Mouse (Mus musculus) cerebellum, adult 9-11 months (tissue): Measurements from ENCODE around the gene Tmem239.
"Not testable (repeated sequence)": the region's sequence is repeated elsewhere in the genome, so short reads cannot be mapped to it uniquely, and the experiment has no call there.

ENCODE experiments used
- DNase-seq: peaks from one replicate; pipeline ENCODE4 v3.0.0; 2022

Gene Tmem239

GRCm38 (mm10) chr2:130406178-130406577, at the start of gene Tmem239:
Gene Tmem239, plus strand, starts transcription at chr2:130406478.
- no peak for DNase-seq

DNA sequence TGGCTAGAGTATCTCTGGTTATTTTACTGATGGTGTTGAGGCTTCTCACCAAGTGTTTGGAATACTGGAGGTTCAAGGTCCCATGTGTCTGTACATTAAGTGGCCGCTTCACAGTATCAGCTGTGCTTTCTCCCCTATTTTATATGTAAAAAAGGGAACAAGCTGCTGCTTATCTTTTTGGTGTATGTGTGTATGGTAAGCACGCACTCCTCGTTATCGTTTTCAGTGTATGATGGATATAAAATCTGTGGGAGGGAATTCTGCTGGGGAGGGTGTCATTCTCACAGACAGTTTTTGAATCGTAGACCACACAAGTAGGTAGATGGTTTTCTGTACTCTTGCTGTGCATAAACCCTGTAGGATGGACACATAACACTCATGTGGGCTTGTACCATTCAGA, 48.7 kb upstream of the Tmem239 start:
- no peak for DNase-seq

DNA sequence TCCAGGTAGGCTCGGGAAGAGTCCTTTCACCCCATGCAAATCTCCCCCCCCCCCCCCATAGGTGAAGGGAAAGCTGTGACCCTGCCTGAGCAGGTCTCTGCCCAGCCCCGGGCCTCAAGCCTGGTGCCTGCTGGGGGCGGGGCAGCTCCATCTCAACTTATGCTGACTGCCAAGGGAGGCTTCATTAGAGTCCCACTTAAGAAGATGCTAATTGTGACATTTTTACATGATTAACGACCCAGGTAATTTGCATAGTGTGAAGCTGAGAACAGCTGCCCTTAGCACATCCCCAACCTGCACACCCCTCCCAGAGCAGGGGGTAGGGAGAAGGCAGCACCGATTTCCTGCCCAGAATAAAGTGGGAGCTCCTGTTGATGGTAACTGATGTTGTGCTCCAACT, 47.4 kb upstream of the Tmem239 start:
- DNase-seq: no peak

GRCm38 (mm10) chr2:130362511-130363026, 43.7 kb upstream of the Tmem239 start:
- no peak for DNase-seq

- DNase-seq: no peak
These were observed 40.8 kb upstream of the Tmem239 start for GRCm38 (mm10) chr2:130365211-130366094.

- no peak for DNase-seq
These were observed 38.9 kb upstream of the Tmem239 start for GRCm38 (mm10) chr2:130367386-130367785.

DNA sequence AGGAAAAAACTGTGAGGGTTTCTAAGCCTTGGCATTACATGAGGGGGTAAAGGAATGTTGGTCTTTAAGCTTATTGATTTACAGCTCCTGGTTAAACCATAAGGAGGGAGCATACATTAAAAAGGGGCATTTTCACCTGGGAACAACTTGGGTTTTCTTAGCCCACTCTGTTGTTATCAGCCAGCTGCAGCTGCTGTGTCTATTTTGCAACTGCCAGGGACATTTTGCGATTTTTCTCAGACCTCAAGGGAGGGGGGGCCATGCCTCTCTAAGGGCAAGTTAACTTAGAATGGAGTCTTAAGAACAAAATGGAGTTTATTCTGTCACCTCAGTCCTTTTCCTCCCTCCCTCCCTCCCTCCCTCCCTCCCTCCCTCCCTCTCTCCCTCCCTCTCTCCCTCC, 33.3 kb upstream of the Tmem239 start:
- DNase-seq: not testable (repeated sequence)

DNA sequence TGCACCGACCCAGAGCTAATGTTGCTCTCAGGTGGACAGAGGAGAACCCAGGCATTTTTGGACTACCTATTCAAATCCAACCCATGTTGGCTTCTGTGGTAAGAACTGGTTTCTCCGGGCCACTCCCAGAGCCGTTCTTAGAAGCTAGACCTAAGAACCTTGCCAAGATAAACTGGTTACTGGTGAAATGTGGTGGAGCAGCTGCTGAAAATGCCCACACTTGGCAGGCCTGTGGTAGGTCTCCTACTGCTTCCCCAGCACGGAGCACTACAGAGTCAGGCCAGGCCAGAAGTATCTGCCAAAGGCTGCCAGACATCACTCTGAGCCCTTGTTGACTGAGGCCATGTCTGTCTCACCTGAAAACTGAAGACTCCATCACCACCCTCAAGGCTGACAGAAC, 31.3 kb upstream of the Tmem239 start:
- peak; percentile 30 for DNase-seq

DNA sequence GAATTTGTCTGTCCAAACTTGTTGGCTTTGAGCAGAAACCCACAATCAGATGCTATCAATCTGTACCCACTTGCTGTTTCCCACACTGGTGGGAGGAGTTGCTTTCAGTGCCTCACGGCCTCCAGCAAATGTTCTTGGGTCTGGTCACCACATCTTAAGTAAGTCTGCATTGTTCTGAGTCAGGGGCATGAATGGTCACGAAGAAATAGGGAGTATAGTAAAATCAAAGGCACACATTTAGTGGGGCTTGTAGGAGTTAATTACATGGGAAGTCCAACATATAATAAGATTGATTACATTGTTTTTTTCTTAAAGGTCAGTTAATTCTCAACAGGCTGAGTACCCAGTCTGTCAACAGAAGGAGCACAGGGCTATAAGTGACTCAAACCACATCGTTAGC, 23.1 kb upstream of the Tmem239 start:
- DNase-seq: no peak

DNA sequence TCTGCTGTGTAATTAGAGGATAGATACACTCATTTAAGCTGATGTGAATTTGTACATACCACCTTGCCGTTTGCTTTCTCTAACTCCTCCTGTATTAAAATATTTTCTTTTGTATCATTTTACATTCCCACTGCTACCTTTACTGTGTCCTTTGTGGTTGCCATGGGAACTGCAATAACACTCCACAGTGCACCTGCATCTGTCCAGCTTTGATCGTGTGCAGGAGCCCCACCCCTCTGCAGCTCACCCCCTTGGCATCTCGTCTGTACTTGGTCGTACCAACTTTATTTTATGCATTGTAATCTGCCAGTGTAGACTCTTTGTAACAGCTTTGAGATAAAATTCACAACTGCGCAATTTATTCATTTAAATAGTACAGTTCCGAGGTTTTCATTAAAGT, 22.4 kb upstream of the Tmem239 start:
- DNase-seq: no peak

DNA sequence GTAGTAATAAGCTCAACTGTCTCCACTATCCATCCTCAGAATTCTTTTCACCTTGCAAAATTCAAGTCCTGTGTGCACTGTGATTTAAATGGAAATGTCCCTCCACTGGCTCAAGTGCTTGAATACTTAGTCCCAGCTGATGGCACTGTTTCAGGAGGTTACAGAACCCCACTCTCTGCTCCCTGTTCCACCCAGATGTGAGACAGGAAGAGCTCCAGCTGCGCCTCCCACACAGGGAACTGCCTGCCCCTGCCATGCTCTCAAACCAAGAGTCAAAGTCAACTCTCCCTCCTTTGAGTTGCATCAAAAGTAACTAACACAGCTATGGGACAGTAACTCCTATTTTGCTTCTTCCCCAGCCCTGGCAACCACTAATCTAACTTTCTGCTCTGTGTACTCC, 20.1 kb upstream of the Tmem239 start:
- DNase-seq: no peak

DNA sequence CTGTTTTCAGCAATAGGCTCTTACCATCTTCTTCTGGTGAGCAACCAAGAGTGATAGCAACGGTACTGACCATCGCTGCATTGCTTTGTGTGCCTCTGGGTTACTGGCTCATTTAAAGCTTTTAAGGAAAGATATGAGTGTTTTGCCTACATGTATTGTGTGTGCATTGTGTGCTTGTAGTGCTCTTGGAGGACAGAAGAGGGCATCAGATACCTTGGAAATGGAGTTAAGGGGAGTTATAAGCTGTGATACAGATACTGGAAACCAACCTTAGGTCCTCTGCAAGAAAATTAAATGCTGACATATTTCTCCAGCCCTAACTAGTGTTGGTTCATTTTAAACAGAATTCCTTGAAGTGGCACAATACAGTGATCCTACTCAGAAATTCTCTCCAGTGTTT, 17.5 kb upstream of the Tmem239 start:
- no peak for DNase-seq

DNA sequence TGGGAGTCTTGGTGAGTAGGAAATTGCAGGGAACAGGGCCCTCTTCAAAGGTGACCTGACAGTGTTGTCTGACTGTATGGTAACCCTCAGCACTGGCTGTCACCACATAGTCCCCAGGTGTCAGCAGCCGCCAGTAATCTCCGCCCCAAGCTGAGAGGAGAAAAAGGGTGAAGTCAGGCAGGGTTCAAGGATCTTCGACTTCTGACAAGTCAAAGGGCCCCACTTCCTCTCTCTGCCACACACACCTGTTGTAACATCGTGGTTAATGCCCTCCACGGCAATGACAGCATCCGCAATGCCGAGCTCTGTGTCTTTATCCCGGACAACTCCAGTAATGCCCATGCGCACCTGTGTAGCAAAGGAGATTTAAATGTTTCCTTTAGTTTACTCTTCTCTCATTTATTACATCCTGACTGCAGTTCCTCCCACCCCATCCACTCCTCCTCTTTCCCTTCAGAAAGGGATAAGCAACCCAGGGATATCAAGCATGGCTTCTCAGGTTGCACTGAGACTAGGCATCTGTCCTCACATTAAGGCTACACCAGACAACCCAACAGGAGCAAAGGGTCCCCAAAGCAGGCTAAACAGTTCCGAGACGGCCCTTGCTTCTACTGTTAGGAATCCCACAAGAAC, 15.2 kb upstream of the Tmem239 start:
- no peak for DNase-seq

GRCm38 (mm10) chr2:130392836-130393235, 13.4 kb upstream of the Tmem239 start:
- DNase-seq: no peak

- no peak for DNase-seq
These were observed 10.6 kb upstream of the Tmem239 start for GRCm38 (mm10) chr2:130395696-130396095.

DNA sequence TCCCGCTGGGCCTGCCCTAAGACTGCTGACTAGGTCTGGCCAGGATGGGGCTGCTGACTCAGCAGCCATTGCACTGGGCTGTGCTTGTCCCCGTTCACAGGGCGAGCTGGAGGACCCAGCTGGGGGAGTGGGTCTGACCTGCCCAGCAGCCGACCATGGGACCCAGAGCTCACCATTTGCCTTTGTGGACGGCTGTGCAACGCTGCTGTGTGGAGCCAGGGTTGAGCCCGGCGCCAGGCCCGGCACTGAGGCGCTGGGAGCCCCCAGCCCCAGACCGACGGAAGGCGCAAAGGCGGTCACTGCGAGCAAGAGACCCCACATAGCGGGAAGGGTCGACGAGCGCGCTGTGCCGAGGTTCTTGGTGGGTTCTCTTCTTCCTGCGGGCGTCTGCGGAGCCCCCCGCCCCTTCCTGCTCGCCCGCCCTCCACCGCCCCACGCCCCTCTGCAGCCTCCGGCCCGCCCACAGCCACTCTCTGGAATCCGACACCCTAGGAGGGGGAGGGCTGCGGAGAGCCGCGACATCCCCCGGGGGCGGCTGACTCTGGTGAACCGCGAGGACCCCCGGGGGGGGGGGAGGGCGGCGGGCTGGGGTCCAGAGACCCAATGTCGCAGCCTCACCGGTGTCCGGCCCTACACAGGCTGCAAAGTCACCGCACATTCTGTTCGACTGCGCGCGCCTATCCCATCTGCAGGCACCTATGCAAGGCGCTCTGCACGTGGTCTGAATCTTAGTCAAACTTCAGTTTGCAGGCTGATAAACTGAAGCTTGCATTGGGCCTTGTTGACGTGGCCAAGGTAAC, 8.9 kb upstream of the Tmem239 start, which contains the start of gene Cpxm1:
Cpxm1 (minus strand) TSS at position 389 of the 800 bp plus-strand sequence.
- no peak for DNase-seq

GRCm38 (mm10) chr2:130398091-130398490, 8.2 kb upstream of the Tmem239 start:
- no peak for DNase-seq

DNA sequence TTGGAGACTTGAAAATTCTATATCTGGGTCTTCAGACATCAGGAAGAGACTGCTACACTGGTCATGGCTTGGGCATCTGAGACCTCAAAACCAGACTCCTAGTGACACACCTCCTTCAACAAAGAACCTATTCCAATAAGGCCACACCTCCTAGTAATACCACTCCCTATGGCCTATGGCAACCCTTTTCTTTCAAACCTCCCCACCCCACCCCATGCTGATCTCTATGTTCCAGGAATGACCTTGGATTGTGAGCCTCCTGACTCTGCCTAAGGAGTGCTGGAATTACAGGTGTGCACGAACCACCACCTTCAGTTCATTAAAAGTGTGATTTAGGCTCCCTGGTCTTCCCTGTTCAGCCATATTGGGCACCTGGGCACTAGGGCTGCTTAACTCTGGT, 6.2 kb upstream of the Tmem239 start:
- no peak for DNase-seq

- DNase-seq: no peak
These were observed 4.4 kb upstream of the Tmem239 start for GRCm38 (mm10) chr2:130401891-130402290.

DNA sequence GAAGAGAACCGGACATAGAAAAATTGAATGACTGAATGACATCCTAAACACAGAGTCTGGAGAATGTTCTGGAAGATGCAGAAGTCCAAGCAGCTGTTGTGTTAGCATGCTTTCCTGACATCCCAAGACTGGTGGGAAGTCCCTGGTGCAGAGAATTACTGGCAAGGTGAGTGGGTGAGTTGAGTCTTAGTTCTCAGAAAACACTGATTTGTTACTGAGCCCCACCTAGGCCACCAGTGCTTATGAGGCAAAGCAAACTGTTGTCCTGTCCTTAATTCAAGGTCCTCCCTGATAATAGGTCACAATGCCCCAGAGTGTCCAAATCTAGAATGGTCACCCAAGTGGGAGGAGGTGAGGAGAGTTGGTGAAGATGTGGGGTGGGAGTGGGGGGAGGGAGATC, 1.3 kb upstream of the Tmem239 start, which contains the start of the genes Gm28372 and 1700020A23Rik:
Gm28372 (plus strand) TSS at position 301 of the 400 bp plus-strand sequence.
1700020A23Rik (plus strand) TSS at position 321 of the 400 bp plus-strand sequence.
- no peak for DNase-seq

GRCm38 (mm10) chr2:130408194-130408593, 1.9 kb downstream of the Tmem239 start:
- no peak for DNase-seq

GRCm38 (mm10) chr2:130411558-130412495, 5.5 kb downstream of the Tmem239 start:
- peak; percentile 79 for DNase-seq
